Mouse (Mus musculus) spleen, adult 2 months (tissue): ENCODE measurements at regions not wholly inside any gene's neighbourhood (a gene's known extent, or its start where the extent isn't known, plus 50 kb on each side); places are given as distances from the start of the nearest gene placed in this dataset.

Experiments
- CTCF ChIP-seq: fragments of 200-500 bp; IDR thresholded peaks from 2 replicates; pipeline ENCODE4 v1.5.1; 2011; ENCODE audit warnings: mild to moderate bottlenecking, inconsistent platforms; ENCODE audit not compliant: insufficient read depth, insufficient read length, insufficient replicate concordance; ENCODE audit errors: extremely low read depth
- POLR2A ChIP-seq: fragments of 200-500 bp; IDR thresholded peaks from 2 replicates; pipeline ENCODE4 v1.6.1; 2011; ENCODE audit warnings: low read depth, low read length, inconsistent platforms

DNA sequence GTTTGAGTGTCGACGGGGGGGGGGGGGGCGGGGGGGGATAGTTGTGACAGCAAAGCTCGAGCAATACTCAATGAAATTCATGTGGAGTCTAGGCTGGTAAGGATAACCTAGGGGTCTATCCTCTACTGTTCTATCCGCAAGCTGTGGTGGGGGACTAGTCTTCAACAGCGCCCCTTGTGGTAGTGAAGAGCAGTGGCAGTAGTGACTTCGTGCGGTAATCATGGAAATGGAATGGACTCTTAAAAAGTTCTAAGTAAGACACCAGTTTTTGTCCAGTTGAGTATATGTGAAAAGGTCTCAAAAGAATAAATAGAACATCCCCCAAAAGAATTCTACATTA lies 51.1 kb upstream of the Lrig1 start:
- peak; percentile 36; the same call in 1 of the 2 replicates for TF ChIP-seq CTCF
- TF ChIP-seq POLR2A = no peak
